Mouse (Mus musculus) midbrain, embryonic 11.5 days (tissue): ENCODE data around the gene Ddc. TPM values are rescaled to one million over a fixed set of nuclear protein-coding genes. Genes with fewer than 3 reads are reported as not detected.

Experiments used
- ATAC-seq: fragments of 200-750 bp; cut with Nextera tagmentation; 2 replicates; pipeline ENCODE4 v1.8.0; 2017; ENCODE audit warnings: moderate TSS enrichment, moderate library complexity; ENCODE audit not compliant: low FRiP score
- DNase-seq: peaks from one replicate; pipeline ENCODE4 v3.0.0; 2015; ENCODE audit warnings: low spot score; ENCODE audit errors: missing footprints
- H3K27ac ChIP-seq: fragments of 300-500 bp; sonication (generic); 2 replicates; pipeline ENCODE4 v1.5.1; 2014; ENCODE audit warnings: low read depth, low read length
- H3K27me3 ChIP-seq: fragments of 300-500 bp; sonication (generic); 2 replicates; pipeline ENCODE4 v1.6.1; 2014; ENCODE audit warnings: mild to moderate bottlenecking, low read length, moderate library complexity, mixed read lengths; ENCODE audit not compliant: control insufficient read depth, insufficient read depth
- H3K36me3 ChIP-seq: fragments of 300-500 bp; sonication (generic); 2 replicates; pipeline ENCODE4 v1.6.1; 2014; ENCODE audit warnings: mild to moderate bottlenecking, low read length, moderate library complexity, mixed read lengths; ENCODE audit not compliant: control insufficient read depth, insufficient read depth
- H3K4me1 ChIP-seq: fragments of 300-500 bp; sonication (generic); 2 replicates; pipeline ENCODE4 v1.6.1; 2014; ENCODE audit warnings: low read length; ENCODE audit not compliant: control insufficient read depth, insufficient read depth
- H3K4me2 ChIP-seq: fragments of 300-500 bp; sonication (generic); 2 replicates; pipeline ENCODE4 v1.6.1; 2014; ENCODE audit warnings: mild to moderate bottlenecking, moderate library complexity
- H3K4me3 ChIP-seq: fragments of 300-500 bp; sonication (generic); 2 replicates; pipeline ENCODE4 v1.5.1; 2014; ENCODE audit warnings: low read depth, low read length
- H3K9ac ChIP-seq: fragments of 300-500 bp; sonication (generic); 2 replicates; pipeline ENCODE4 v1.6.1; 2014; ENCODE audit warnings: low read length
- H3K9me3 ChIP-seq: fragments of 300-500 bp; sonication (generic); 2 replicates; pipeline ENCODE4 v1.6.1; 2016; ENCODE audit warnings: low read length; ENCODE audit not compliant: control insufficient read depth
- WGBS: fragments of 180-500 bp; shearing (Covaris S2); extraction: QIAGEN DNeasy Blood & Tissue Kit; methylation state at CpG from one replicate; pipeline ENCODE4 v1.1.7; 2014; 5-methylcytosine and 5-hydroxymethylcytosine counted together
- polyA plus RNA-seq: library from polyadenylated mRNA; unstranded; fragments of >200 nt; fragmentation: Nextera tagmentation; extraction: Ambion mirVana; gene quantifications from 2 replicates; pipeline ENCODE4 v1.2.1, GENCODE M21; 2014

Ddc gene
- 18.0 and 21.9 TPM in 2 replicates for polyA plus RNA-seq

DNA sequence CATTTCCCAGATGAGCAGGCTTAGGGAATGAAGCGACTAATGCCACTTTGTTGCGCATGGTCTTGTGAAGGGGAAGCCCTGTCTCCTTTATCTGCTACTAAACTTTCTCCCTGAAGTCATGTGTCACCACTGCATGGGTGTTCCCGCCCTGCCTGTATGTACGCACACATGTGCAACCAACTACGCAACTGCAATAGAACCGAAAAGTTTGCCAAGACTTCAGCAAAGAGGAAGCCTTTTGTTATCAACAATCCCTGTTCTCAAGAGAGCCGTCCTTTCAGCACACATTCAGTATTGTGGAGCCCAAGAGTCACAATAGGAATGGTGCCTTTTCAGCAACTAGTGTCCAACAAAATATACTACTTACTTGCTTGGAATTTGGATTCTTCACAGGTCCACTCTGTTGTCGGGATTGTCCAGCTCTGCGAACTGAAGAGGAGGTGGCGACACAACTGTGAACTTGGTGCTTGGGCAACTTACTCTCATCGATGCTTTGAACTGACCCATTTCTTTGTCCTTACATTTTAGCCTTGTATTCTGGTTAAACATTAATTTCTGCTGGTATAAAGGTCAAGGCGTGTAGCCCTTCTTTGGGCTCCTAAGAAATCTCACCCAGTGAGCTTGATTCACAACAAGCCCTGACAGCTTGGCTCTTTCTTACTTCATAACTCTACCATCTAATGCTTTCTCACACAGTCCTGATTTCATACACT is at the start of gene Ddc:
Ddc (minus strand) TSS at position 500 of the 713 bp plus-strand sequence.
- H3K27me3 ChIP-seq: no peaks in the 10 kb centered on the region
- no peak for ATAC-seq
- H3K27ac ChIP-seq: no peak within 1 kb of the TSS
- no peak within 1 kb of the TSS for H3K4me2 ChIP-seq
- DNase-seq: no peak
- H3K36me3 ChIP-seq: no peaks in the 10 kb centered on the region
- WGBS: 86% methylated on average over 12 of the region's 12 CpGs
- H3K4me1 ChIP-seq: no peaks in the 10 kb centered on the region
- H3K9ac ChIP-seq: no peak within 1 kb of the TSS
- H3K9me3 ChIP-seq: no peaks in the 10 kb centered on the region
- no peak within 1 kb of the TSS for H3K4me3 ChIP-seq

DNA sequence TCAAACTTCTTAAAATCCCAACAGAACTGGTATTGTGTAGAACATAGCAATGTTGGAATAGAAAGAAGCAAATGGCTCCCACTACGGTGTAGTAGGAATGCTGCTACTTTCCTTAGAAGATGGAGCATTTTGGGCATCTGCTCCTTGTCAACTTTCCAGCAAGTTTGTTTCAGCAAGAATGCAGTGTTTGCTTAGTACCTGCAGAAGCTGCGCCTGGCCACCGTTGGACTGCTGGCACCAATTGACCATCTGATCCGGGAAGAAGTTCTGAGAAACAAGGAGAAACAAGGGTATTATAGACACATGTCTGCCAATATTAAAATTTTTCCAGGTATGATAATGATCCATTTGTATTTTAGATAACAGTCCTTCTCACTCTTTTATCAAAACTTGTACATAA is 47.8 kb upstream of the Ddc start:
- no peaks in the 10 kb centered on the region; the same call in 1 of the 2 replicates for H3K36me3 ChIP-seq
- H3K9me3 ChIP-seq: no peaks in the 10 kb centered on the region
- H3K9ac ChIP-seq: no peak overlapping the region
- no peak overlapping the region for H3K27ac ChIP-seq
- peaks cover 14% of the 10 kb centered on the region for H3K4me1 ChIP-seq
- ATAC-seq (no peak), DNase-seq (no peak)
- no peak overlapping the region for H3K4me2 ChIP-seq
- H3K27me3 ChIP-seq: no peaks in the 10 kb centered on the region
- WGBS: 93% methylated on average over 4 of the region's 4 CpGs
- H3K4me3 ChIP-seq: no peak overlapping the region

DNA sequence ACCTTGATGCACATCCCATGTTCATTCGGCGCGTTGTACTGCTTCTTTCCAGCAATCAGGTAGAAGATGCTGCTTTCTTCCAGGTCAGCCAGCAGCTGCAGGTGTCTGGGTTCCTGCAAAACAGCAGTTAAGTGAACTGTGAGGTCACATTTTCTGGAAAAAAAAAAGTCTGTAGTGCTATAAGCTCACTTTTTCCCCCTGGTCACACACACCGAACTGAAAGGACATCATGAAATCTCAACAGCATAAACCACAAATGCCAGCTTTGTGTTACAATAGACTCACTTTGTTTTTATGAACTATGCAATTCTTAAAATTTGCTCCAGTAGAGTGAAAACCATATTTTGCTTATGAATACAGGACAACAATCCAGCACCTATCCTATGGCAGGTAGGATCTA is 46.9 kb upstream of the Ddc start:
- no peak for ATAC-seq
- 99% methylated on average over 4 of the region's 4 CpGs for WGBS
- H3K36me3 ChIP-seq: no peaks in the 10 kb centered on the region; the same call in 1 of the 2 replicates

DNA sequence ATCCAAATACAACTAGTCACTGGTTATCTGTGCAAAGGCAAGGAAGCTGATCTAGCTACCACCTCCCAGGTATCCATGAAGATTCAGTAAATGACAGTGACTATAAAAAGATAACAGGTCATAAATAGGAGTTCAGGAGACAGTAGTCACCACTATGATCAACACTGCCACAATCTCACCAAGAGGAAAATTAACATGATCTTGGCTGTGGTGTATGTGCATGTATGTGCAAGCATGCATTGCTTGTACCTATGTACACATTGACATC is 46.1 kb upstream of the Ddc start:
- Histone ChIP-seq H3K4me2 (no peak overlapping the region), H3K4me1 (peaks cover 14% of the 10 kb centered on the region), H3K27me3 (no peaks in the 10 kb centered on the region), H3K36me3 (no peaks in the 10 kb centered on the region; the same call in 1 of the 2 replicates), H3K4me3 (no peak overlapping the region), H3K9ac (no peak overlapping the region), H3K9me3 (no peaks in the 10 kb centered on the region), H3K27ac (no peak overlapping the region)
- no peak for ATAC-seq
- no peak for DNase-seq

More for the DNA sequence above, 46.9 kb upstream of the Ddc start:
- DNase-seq: no peak
- Histone ChIP-seq H3K9ac (no peak overlapping the region), H3K9me3 (no peaks in the 10 kb centered on the region), H3K4me2 (no peak overlapping the region), H3K27ac (no peak overlapping the region), H3K27me3 (no peaks in the 10 kb centered on the region), H3K4me1 (peaks cover 14% of the 10 kb centered on the region), H3K4me3 (no peak overlapping the region)

DNA sequence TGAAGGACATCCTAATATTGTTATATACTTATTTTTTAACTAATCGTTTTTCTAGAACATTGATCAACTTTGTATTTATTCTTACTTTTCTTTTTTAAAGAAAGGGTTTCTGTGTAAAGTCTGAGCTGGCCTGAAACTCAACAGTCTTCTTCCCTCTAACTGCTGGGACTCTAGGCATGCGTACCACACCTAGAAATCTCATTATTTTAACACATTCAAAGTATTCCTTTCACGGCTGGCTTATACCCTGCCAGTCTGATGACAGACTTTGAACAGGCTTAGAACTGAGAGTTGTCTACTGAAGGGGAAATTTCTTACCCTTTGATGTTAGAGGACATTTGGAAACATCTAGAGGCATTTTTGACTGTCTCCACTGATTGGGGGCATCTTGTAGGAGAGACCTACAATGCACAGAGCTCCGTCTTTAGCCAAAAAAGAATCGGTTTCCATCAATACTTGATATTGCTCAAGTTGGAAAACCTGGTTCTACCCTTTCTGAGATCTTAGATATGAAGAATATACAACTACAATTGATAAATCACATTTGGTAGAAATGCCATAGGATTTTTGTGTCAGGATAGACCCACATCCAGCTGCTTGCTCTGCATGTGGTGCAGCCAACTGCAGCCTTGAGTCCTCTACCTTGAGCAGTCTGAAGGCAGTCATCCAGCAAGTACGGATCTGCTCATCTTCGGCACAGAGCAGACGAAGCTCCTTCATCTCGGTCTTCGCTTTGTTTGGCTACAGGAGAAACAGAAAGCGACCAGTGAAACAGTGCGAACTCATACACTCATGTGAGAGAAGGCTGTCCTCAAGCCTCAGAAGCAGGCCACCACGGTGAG is 45.5 kb upstream of the Ddc start:
- Histone ChIP-seq H3K4me3 (no peak overlapping the region), H3K9ac (no peak overlapping the region), H3K27ac (no peak overlapping the region), H3K4me2 (no peak overlapping the region), H3K27me3 (no peaks in the 10 kb centered on the region), H3K4me1 (peaks cover 13% of the 10 kb centered on the region), H3K9me3 (no peaks in the 10 kb centered on the region), H3K36me3 (no peaks in the 10 kb centered on the region; the same call in 1 of the 2 replicates)
- no peak for DNase-seq
- no peak for ATAC-seq
- 80% methylated on average over 13 of the region's 13 CpGs for WGBS

DNA sequence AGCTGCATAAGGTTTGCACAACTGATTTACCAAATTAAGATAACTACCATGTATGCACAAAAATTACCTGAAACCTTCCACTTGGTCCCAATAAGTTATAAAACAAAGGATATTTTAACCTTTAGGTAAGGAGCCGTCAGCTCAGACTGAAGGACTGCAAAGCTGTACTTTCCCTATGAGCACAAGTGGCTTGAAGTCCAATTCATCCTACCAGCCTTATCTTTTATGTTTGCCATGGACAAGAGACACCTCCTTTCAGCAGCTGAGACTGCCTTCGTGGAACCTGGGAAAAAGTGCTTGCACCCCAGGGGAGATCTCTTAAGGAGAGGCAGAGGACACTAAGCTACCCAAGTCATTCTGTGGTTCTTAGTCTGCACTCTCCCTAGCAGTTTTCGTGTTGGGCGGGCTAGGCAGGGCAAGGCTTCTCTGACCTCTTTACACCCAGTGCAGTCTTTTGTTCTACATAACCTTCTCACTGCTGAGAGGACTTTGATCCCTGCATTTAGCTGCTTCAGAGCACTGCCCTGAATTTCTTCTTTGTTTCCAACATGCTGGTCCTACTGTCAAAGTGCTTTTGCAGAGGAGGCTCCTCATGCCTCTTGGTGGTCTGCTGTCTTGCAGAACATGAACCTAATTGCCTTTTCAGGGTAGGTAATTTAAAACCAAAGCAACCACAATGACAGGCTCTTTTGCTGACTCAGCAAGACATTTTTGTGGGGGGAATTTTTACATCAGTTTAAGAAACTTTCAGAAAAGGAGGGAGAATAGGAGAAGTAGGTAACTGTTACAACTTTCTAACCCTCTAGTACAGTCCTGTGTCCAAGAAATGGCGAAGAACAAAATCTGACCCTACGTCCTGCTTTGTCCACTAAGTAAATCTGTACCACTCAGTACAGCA is 44.6 kb upstream of the Ddc start:
- WGBS: 39% methylated on average over 6 of the region's 6 CpGs
- Histone ChIP-seq H3K27me3 (no peaks in the 10 kb centered on the region), H3K4me3 (no peak overlapping the region), H3K4me2 (no peak overlapping the region), H3K9me3 (no peaks in the 10 kb centered on the region), H3K27ac (no peak overlapping the region), H3K4me1 (peaks cover 12% of the 10 kb centered on the region), H3K36me3 (no peaks in the 10 kb centered on the region; the same call in 1 of the 2 replicates), H3K9ac (no peak overlapping the region)
- ATAC-seq: peak; percentile 59; the same call in 1 of the 2 replicates
- DNase-seq: no peak

DNA sequence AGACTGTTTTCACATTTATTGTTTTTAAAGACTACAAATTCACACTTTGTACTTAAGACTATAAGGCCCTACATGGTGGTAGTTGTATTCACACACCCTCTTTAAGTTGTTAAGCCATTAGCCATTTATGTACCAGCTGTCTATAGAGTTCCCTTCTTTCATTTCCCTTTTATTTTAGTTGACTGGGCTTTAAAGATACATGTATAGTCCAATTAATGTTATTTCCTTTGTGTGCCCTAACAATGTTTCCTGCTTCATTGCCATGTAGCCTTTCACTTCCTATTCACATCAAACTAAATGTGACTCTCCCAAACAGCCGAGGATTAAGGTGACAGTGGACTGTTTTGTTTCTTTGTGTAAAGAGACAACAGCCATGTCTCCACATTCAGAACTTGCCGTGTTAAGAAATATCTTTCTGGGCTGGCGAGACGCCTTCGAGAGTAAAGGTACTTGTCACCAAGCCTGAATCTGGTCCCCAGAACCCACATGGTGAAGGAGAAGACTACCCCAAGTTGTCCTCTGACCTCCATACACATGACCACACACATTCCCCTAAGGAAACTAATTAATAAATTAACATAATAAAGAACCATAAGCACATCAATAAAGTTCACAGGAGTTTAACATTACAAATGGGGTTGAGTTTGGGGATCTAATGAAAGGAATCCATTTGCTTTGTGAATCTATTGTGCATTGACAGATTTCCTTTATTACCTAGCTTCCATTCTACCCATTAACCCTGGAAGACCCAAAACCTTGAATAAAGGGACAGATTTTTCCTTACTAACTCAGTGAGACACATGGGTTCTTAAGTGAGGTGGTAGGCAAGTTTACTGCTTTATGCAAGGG is 43.1 kb upstream of the Ddc start:
- WGBS: 39% methylated on average over 5 of the region's 5 CpGs
- ATAC-seq: peak; percentile 60
- no peak overlapping the region for H3K9ac ChIP-seq
- H3K4me3 ChIP-seq: no peak overlapping the region
- no peak overlapping the region for H3K4me2 ChIP-seq
- H3K9me3 ChIP-seq: no peaks in the 10 kb centered on the region
- DNase-seq: no peak
- peaks cover 12% of the 10 kb centered on the region for H3K4me1 ChIP-seq
- H3K27ac ChIP-seq: no peak overlapping the region
- peaks cover 7% of the 10 kb centered on the region for H3K36me3 ChIP-seq
- no peaks in the 10 kb centered on the region for H3K27me3 ChIP-seq

DNA sequence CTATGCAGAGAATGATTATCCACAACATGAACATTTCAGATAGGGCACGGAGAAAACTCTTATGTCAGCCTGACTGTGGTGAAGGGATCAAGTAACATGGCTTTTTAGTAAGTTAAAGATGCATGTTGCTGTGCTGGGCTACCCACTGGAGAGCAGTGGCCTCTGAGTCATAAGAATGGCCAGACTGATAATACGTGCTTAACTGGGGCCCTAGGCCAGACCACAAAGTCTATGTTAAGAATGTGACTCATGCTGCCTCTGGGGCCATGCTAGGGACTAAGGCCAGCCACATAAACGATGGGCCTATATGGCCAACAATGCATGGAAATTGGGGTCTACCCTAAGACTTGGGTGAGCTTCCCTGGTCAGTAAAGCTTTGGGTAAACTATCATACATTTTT is 41.7 kb upstream of the Ddc start:
- no peak for DNase-seq
- H3K9ac ChIP-seq: no peak overlapping the region
- peaks cover 12% of the 10 kb centered on the region for H3K4me1 ChIP-seq
- ATAC-seq: no peak
- H3K4me3 ChIP-seq: no peak overlapping the region
- no peaks in the 10 kb centered on the region for H3K27me3 ChIP-seq
- H3K36me3 ChIP-seq: peaks cover 7% of the 10 kb centered on the region
- no peak overlapping the region for H3K27ac ChIP-seq
- 75% methylated on average over 3 of the region's 3 CpGs for WGBS
- H3K9me3 ChIP-seq: no peaks in the 10 kb centered on the region
- no peak overlapping the region for H3K4me2 ChIP-seq
